Mouse (Mus musculus) limb, embryonic 14.5 days (tissue): Measurements from ENCODE around the gene Agap1. TPM values are rescaled to one million over a fixed set of nuclear protein-coding genes. Genes with fewer than 3 reads are reported as not detected.

ENCODE experiments used
- ATAC-seq: fragments of 200-750 bp; cut with Nextera tagmentation; 2 replicates; pipeline ENCODE4 v1.8.0; 2017; ENCODE audit warnings: low read depth, moderate number of reproducible peaks, moderate TSS enrichment; ENCODE audit not compliant: low FRiP score
- DNase-seq: peaks from one replicate; pipeline ENCODE4 v3.0.0-alpha.2; 2015; ENCODE audit warnings: low spot score
- H3K27ac ChIP-seq: fragments of 300-500 bp; sonication (generic); replicated peaks from 2 replicates; pipeline ENCODE4 v1.5.1; 2014; ENCODE audit warnings: low read depth, mild to moderate bottlenecking, low read length, moderate library complexity, mixed read lengths
- H3K27me3 ChIP-seq: fragments of 300-500 bp; sonication (generic); 2 replicates; pipeline ENCODE4 v1.6.1; 2014; ENCODE audit warnings: low read length, mixed read lengths; ENCODE audit not compliant: control insufficient read depth, insufficient read depth
- H3K36me3 ChIP-seq: fragments of 300-500 bp; sonication (generic); 2 replicates; pipeline ENCODE4 v1.6.1; 2014; ENCODE audit warnings: mild to moderate bottlenecking, low read length, moderate library complexity, mixed read lengths; ENCODE audit not compliant: control insufficient read depth, insufficient read depth
- H3K4me1 ChIP-seq: fragments of 300-500 bp; sonication (generic); 2 replicates; pipeline ENCODE4 v1.6.1; 2014; ENCODE audit warnings: antibody characterized with exemption, low read length, mixed read lengths; ENCODE audit not compliant: control insufficient read depth, insufficient read depth
- H3K4me2 ChIP-seq: fragments of 300-500 bp; sonication (generic); replicated peaks from 2 replicates; pipeline ENCODE4 v1.6.1; 2014; ENCODE audit warnings: low read depth, mild to moderate bottlenecking, low read length, moderate library complexity; ENCODE audit not compliant: severe bottlenecking
- H3K4me3 ChIP-seq: fragments of 300-500 bp; sonication (generic); replicated peaks from 2 replicates; pipeline ENCODE4 v1.5.1; 2014; ENCODE audit warnings: low read length
- H3K9ac ChIP-seq: fragments of 300-500 bp; sonication (generic); 2 replicates; pipeline ENCODE4 v1.6.1; 2014; ENCODE audit warnings: mild to moderate bottlenecking, low read depth, low read length, moderate library complexity; ENCODE audit not compliant: severe bottlenecking
- H3K9me3 ChIP-seq: fragments of 300-500 bp; sonication (generic); 2 replicates; pipeline ENCODE4 v1.6.1; 2016; ENCODE audit warnings: low read length; ENCODE audit not compliant: control insufficient read depth
- POLR2A ChIP-seq: fragments of 200-500 bp; IDR thresholded peaks from 2 replicates; pipeline ENCODE4 v1.8.0; 2012; ENCODE audit warnings: inconsistent platforms, mild to moderate bottlenecking, moderate library complexity, borderline replicate concordance; ENCODE audit not compliant: insufficient read depth, insufficient read length; ENCODE audit errors: extremely low read depth
- WGBS: fragments of 180-500 bp; shearing (Covaris S2); extraction: QIAGEN DNeasy Blood & Tissue Kit; methylation state at CpG from one replicate; pipeline ENCODE4 v1.1.7; 2014; 5-methylcytosine and 5-hydroxymethylcytosine counted together
- polyA plus RNA-seq, 2 experiments: library from polyadenylated mRNA; depleted of rRNA in 1 of 2; stranded (reverse) in 1 of 2; unstranded in 1 of 2; fragments of >200 nt; fragmentation: Nextera tagmentation in 1 of 2; extraction: Ambion mirVana in 1 of 2; gene quantifications; 2 replicates each; pipeline versions ENCODE4 v1.2.1 to v1.2.3; 2012 to 2014

Agap1 gene
- polyA plus RNA-seq, 2 experiments: 16.2 to 19.5 TPM

GRCm38 (mm10) chr1:89728481-89728880 is 273.9 kb downstream of the Agap1 start:
- no peak overlapping the region for H3K27ac ChIP-seq
- ATAC-seq (no peak), DNase-seq (no peak)
- peaks cover 14% of the 10 kb centered on the region for H3K4me1 ChIP-seq
- WGBS: 88% methylated on average over 6 of the region's 6 CpGs
- no peak for TF ChIP-seq POLR2A
- peaks cover 11% of the 10 kb centered on the region; the same call in 1 of the 2 replicates for H3K36me3 ChIP-seq
- H3K9ac ChIP-seq: no peak overlapping the region
- no peaks in the 10 kb centered on the region for H3K27me3 ChIP-seq
- no peaks in the 10 kb centered on the region for H3K9me3 ChIP-seq
- no peak overlapping the region for H3K4me2 ChIP-seq
- H3K4me3 ChIP-seq: no peak overlapping the region

DNA sequence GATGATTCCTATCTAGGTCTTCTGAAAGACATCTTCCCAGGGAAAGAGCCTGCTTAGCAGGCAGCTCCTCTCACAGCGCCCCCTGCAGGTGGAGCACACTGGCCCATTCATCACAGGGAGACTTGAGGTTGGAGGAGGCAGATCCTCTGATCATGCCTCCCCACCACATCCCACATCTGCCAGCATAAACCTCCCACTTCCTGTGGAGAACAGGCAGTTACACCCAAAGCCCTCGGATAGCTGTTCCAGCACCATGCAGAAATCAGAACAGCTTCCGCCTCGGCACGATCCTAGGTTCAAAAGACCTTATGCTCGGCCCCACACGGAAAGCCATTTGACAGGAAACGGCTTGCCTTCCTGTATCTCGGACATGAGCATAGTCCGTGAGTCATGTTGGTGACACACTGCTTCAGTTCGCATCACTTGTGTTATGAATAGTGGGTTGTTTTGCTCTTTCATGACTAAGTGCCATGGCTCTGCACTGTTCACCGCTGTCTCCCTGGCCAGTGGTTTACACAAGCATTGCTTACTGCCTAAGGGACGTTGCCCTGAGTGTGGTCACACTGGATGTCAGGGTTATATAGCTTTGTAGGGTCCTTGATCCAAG is 276.1 kb downstream of the Agap1 start:
- no peak overlapping the region for H3K4me2 ChIP-seq
- no peak for TF ChIP-seq POLR2A
- 80% methylated on average over 13 of the region's 13 CpGs for WGBS
- peaks cover 6% of the 10 kb centered on the region for H3K4me1 ChIP-seq
- H3K9ac ChIP-seq: no peak overlapping the region
- no peaks in the 10 kb centered on the region for H3K9me3 ChIP-seq
- ATAC-seq (no peak), DNase-seq (no peak)
- H3K4me3 ChIP-seq: no peak overlapping the region
- peaks cover 11% of the 10 kb centered on the region; the same call in 1 of the 2 replicates for H3K36me3 ChIP-seq
- H3K27ac ChIP-seq: no peak overlapping the region
- no peaks in the 10 kb centered on the region for H3K27me3 ChIP-seq

DNA sequence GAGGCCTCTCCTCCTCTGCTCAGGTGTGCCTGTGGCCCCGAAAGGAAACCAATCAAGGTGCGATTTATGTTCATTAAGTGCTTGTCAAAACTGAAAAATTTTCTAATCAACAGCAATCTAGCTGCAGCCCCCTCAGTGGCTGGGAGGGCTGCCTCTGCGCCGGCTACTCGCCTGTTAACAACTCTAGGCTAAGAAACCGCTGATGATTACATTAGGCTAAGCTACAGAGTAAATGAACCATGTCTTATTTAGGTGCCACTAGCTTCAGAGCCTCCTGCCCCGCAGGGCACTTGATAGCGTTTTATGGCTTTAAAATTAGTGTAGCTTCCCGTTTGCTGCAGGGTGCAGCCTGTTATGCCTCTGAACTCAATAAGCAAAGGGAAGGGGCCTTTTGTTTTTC is 279.8 kb downstream of the Agap1 start:
- Histone ChIP-seq H3K4me3 (no peak overlapping the region), H3K4me2 (no peak overlapping the region), H3K4me1 (peaks cover 9% of the 10 kb centered on the region), H3K27me3 (no peaks in the 10 kb centered on the region), H3K36me3 (peaks cover 10% of the 10 kb centered on the region; the same call in 1 of the 2 replicates), H3K27ac (no peak overlapping the region), H3K9ac (no peak overlapping the region), H3K9me3 (no peaks in the 10 kb centered on the region)
- TF ChIP-seq POLR2A: no peak
- no peak for ATAC-seq
- WGBS: 21% methylated on average over 9 of the region's 9 CpGs
- DNase-seq: no peak

- Histone ChIP-seq H3K4me2 (no peak overlapping the region), H3K27me3 (no peaks in the 10 kb centered on the region), H3K4me1 (peaks cover 15% of the 10 kb centered on the region), H3K36me3 (peaks cover 10% of the 10 kb centered on the region; the same call in 1 of the 2 replicates), H3K9me3 (no peaks in the 10 kb centered on the region), H3K27ac (no peak overlapping the region), H3K9ac (no peak overlapping the region), H3K4me3 (no peak overlapping the region)
- TF ChIP-seq POLR2A: no peak
- WGBS: 62% methylated on average over 6 of the region's 6 CpGs
- ATAC-seq: no peak
- no peak for DNase-seq
Measured at GRCm38 (mm10) chr1:89735146-89735545, 280.5 kb downstream of the Agap1 start.

DNA sequence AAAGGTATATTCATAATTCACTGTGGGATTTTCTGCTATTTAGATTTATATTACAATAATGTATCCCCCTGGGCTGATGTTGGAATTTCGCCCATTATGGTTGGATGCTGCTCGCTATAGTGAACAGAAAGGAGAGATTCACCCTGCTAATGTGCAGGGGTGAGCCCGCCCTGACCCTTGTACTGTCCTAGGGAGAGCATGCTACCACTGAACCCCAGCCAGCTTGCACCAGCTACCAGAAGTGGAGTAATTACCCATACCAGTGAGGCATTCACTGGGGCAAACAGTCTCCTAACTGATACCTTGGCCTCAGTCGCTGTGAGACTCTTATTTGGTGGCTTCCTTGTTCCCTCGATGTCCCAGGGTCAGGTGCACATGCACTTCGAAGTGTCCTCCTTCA is 281.4 kb downstream of the Agap1 start:
- H3K36me3 ChIP-seq: peaks cover 10% of the 10 kb centered on the region; the same call in 1 of the 2 replicates
- DNase-seq (no peak), ATAC-seq (no peak)
- no peaks in the 10 kb centered on the region for H3K27me3 ChIP-seq
- H3K4me1 ChIP-seq: peaks cover 15% of the 10 kb centered on the region
- H3K27ac ChIP-seq: no peak overlapping the region
- H3K9ac ChIP-seq: no peak overlapping the region
- 89% methylated on average over 6 of the region's 6 CpGs for WGBS
- TF ChIP-seq POLR2A: no peak
- no peak overlapping the region for H3K4me3 ChIP-seq
- H3K4me2 ChIP-seq: no peak overlapping the region
- H3K9me3 ChIP-seq: no peaks in the 10 kb centered on the region
